Mouse (Mus musculus) forebrain, embryonic 16.5 days (tissue): ENCODE measurements around the gene Olfr56. TPM values are rescaled to one million over a fixed set of nuclear protein-coding genes. Genes with fewer than 3 reads are reported as not detected.
"Not testable (repeated sequence)": the region's sequence is repeated elsewhere in the genome, so short reads cannot be mapped to it uniquely, and the experiment has no call there.

ENCODE experiments used
- ATAC-seq: fragments of 200-750 bp; cut with Nextera tagmentation; 2 replicates; pipeline ENCODE4 v1.8.0; 2017; ENCODE audit warnings: mild to moderate bottlenecking, moderate library complexity
- H3K27ac ChIP-seq: fragments of 300-500 bp; sonication (generic); 2 replicates; pipeline ENCODE4 v1.5.1; 2014; ENCODE audit warnings: low read length, control low read depth
- H3K27me3 ChIP-seq: fragments of 300-500 bp; sonication (generic); replicated peaks from 2 replicates; pipeline ENCODE4 v1.6.1; 2014; ENCODE audit warnings: low read length; ENCODE audit not compliant: control insufficient read depth, insufficient read depth
- H3K36me3 ChIP-seq: fragments of 300-500 bp; sonication (generic); 2 replicates; pipeline ENCODE4 v1.6.1; 2014; ENCODE audit not compliant: control insufficient read depth, insufficient read depth
- H3K4me1 ChIP-seq: fragments of 300-500 bp; sonication (generic); replicated peaks from 2 replicates; pipeline ENCODE4 v1.6.1; 2014; ENCODE audit warnings: low read length; ENCODE audit not compliant: control insufficient read depth, insufficient read depth
- H3K4me2 ChIP-seq: fragments of 300-500 bp; sonication (generic); 2 replicates; pipeline ENCODE4 v1.6.1; 2014; ENCODE audit warnings: mild to moderate bottlenecking, low read length, control low read depth
- H3K4me3 ChIP-seq: fragments of 300-500 bp; sonication (generic); replicated peaks from 2 replicates; pipeline ENCODE4 v1.5.1; 2014; ENCODE audit warnings: mild to moderate bottlenecking, low read length, control low read depth
- H3K9ac ChIP-seq: fragments of 300-500 bp; sonication (generic); replicated peaks from 2 replicates; pipeline ENCODE4 v1.6.1; 2014; ENCODE audit warnings: low read depth, low read length, control low read depth
- H3K9me3 ChIP-seq: fragments of 300-500 bp; sonication (generic); 2 replicates; pipeline ENCODE4 v1.6.1; 2016; ENCODE audit warnings: low read length; ENCODE audit not compliant: control insufficient read depth
- WGBS: fragments of 180-500 bp; shearing (Covaris S2); extraction: QIAGEN DNeasy Blood & Tissue Kit; methylation state at CpG from one replicate; pipeline ENCODE4 v1.1.7; 2014; 5-methylcytosine and 5-hydroxymethylcytosine counted together
- polyA plus RNA-seq: library from polyadenylated mRNA; unstranded; fragments of >200 nt; fragmentation: Nextera tagmentation; extraction: Ambion mirVana; gene quantifications from 2 replicates; pipeline ENCODE4 v1.2.1, GENCODE M21; 2015

Gene Olfr56
- polyA plus RNA-seq, 1 experiment from 2014 or later = not detected

DNA sequence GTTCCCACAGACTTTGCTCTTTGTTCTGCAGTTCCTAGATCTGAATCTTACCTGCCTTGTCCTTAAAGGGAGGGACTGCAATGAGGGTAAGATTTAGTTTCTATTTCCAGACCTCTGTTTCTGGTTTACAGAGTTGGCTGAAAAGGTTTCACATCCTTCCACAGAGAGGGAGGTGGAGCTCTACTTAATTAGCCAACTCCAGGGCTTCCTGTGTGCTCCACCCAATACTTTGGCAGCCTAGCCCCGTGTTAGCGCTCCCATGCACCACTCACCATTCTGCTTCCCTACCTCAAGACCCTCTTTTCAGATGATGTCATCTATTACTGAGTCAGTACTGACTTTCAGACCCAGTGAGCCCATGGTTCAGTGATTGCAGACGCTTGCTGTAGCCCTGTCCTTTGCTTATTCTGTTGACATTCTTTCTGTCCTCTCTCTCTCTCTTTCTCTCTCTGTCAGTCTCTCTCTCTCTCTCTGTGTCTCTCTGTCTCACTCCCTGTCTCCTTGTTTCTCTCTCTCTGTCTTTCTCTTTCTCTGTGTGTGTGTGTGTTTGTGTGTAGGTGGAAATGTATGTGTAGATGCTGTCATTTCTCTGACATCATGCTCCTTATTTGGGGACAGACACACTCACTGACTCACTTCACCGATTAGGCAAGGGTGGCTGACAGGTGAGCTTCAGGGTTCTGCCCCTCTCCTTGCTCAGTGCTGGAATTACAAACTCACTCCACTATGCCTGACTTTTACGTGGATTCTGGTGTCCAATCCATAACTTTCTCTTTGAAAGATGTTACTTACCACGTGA lies 72.6 kb downstream of the Olfr56 start, which contains the start of gene 9930111J21Rik2:
Gene 9930111J21Rik2 (minus strand): TSS at position 150 of the 799 bp plus-strand sequence.
- H3K27me3 ChIP-seq, H3K36me3 ChIP-seq, H3K4me2 ChIP-seq, ATAC-seq, H3K27ac ChIP-seq, H3K9me3 ChIP-seq, H3K4me1 ChIP-seq, H3K9ac ChIP-seq, H3K4me3 ChIP-seq: not testable (repeated sequence)
- 88% methylated on average over 1 of the region's 6 CpGs for WGBS

DNA sequence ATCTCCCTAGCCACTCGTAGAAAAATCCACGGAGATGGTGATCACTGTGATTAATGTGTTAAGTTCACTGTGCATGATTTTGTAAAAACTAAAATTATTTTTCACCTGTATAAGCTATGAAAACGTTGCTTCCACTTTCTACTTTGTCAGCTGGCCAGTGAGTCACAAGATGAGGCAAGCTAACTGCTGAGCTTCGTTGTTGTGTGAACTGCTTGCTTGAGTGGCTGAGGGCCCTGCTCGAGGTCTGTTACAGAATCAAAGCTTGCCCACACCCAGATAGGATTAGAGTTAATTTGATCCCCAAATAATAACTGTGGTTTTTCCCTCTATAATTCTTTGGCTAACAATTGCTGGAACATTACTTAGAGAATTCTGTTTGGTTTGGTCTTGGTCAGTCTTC lies 73.2 kb downstream of the Olfr56 start:
- H3K4me2 ChIP-seq, H3K27me3 ChIP-seq, H3K9me3 ChIP-seq, ATAC-seq, H3K9ac ChIP-seq, H3K4me1 ChIP-seq, H3K27ac ChIP-seq, H3K36me3 ChIP-seq, H3K4me3 ChIP-seq: not testable (repeated sequence)
- WGBS = no CpG with 5 or more reads among the region's 5 CpGs

DNA sequence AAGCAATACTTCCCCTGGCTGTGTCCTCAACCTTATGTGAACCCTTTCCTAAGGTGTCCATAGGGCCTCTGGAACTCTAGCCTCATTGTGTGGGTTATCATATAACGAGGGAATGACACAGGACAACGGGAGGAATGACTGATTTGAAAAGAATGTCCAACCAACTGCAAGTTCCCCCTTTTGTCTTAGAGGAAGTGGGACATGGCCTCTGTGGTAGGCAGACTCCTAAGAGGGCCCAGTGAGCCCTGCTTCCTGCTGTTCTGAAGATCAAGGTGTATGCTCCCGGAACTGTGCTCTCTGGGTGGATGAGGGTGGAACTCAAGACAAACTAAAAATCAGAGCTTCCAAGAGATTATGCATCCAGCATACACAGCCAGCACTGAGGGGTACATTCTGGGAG lies 81.4 kb downstream of the Olfr56 start:
- H3K4me3 ChIP-seq, H3K36me3 ChIP-seq, H3K4me1 ChIP-seq, H3K9me3 ChIP-seq, H3K9ac ChIP-seq, H3K27me3 ChIP-seq, H3K4me2 ChIP-seq, ATAC-seq, H3K27ac ChIP-seq: not testable (repeated sequence)
- 67% methylated on average over 2 of the region's 3 CpGs for whole genome bisulfite sequencing

DNA sequence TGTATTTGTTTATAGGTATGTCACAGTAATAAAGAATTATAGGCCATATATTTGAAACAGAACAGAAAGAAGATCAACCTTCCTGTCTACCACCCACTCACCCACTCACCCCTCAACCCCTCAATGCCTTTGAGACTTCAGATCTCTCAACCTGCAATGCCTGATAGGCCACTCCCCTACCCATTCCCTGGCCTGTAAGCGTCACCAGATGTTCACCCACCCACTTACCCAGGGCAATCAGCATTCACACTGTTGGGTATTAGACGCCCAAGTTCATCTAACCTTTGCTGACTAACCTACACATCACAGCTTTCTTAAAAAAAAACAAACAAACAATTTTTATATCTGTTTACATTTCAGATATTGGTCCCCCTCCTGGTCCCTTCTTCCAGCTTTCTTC lies 83.2 kb downstream of the Olfr56 start:
- not testable (repeated sequence) for H3K36me3 ChIP-seq, ATAC-seq, H3K27ac ChIP-seq, H3K27me3 ChIP-seq, H3K4me1 ChIP-seq, H3K9me3 ChIP-seq, H3K9ac ChIP-seq, H3K4me3 ChIP-seq, H3K4me2 ChIP-seq
- WGBS = 86% methylated on average over 2 of the region's 2 CpGs

DNA sequence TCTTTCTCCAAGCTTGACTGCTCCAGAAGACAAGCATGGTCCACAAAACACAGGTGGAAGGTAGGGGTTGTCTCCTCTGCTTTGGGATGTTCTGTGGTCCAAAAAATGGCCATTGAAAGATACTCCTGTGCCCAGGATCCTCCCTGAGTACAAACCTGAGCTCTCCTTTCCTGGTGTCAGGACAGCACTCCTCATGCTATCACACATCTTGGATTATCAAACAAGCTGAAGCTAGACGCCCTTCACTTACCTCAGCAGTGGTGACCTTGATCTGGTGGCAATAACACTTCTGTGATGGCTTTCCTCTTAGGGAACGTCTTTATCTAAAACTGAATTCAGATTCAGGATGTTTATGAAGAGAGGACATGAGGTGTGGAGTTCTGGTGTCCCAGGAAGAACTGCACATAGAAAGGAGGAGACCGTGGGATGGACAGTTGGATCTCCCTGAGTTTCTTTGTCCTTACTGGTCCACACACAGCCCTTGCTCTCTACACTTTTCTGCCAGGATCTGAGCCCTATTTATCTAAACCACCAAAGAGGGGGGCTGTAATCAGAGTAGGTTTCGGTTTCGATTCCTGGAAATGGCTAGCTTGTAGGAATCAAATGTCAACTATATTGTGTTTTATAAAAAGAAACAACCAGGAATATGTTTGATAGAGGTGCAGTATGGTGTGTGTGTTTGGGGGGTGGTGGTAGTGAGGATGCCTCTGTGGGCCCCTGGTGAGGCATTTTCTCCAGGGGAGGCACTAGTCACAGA lies 85.2 kb downstream of the Olfr56 start, which contains the start of gene Tgtp2:
Gene Tgtp2 (minus strand): TSS at position 494 of the 757 bp plus-strand sequence.
- WGBS = 87% methylated on average over 5 of the region's 5 CpGs

DNA sequence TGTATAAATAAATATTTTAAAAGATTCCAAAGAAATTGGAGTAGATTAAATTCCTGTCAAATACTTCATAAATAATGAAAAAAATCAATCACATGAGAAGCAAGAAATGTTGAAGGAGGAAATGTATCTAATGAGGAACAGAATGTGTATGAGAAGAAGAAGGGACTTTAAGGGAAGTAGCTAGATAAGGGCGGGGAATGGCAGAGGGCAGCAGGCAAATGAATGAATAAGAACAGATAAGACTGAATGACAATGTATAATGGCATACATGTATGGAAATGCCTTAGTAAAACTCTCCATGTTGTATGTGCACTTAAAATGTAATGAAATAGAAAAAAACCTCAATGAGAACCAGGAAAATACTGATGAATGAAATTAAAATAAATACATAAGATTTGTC lies 89.7 kb downstream of the Olfr56 start:
- 94% methylated on average over 1 of the region's 1 CpGs for WGBS

More for the DNA sequence above, 85.2 kb downstream of the Olfr56 start, which contains the start of gene Tgtp2:
- not testable (repeated sequence) for H3K4me2 ChIP-seq, H3K9ac ChIP-seq, H3K27ac ChIP-seq, H3K9me3 ChIP-seq, ATAC-seq, H3K27me3 ChIP-seq, H3K4me1 ChIP-seq, H3K36me3 ChIP-seq, H3K4me3 ChIP-seq

DNA sequence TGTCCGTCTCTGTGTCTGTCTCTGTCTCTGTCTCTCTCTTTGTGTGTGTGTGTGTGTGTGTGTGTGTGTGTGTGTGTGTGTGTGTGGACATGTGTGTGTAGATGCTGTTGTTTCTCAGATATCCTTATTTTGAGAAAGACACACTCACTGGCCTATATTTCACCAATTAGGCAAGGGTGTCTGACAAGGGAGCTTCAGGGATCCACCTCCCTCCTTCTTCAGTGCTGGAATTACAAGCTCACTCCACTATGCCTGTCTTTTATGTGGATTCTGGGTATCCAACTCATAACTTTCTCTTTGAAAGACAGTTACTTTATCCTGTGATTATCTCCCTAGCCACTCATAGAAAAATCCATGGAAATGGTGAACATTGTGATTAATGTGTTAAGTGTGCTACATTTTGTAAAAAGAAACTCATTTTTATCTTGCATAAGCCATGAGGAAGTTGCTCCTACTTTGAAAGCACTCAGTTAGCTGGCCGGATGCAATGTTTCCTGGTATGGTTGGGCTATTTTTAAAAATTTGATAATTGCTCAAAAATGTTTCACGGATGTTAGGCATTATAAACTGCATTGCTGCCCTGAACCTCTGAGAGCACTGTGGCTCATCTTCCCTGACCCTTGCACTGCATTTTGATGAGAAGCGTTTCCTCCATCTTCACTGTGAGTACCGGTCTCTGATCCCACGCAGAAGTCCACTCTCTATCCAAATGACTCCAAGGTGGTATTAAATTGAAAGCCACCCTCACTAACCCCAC lies 97.5 kb downstream of the Olfr56 start, which contains the start of gene Ifi47:
Gene Ifi47 (plus strand): TSS at position 587 of the 757 bp plus-strand sequence.
- H3K9ac ChIP-seq, H3K9me3 ChIP-seq, H3K27me3 ChIP-seq, H3K4me2 ChIP-seq, H3K4me3 ChIP-seq, H3K27ac ChIP-seq, H3K4me1 ChIP-seq, ATAC-seq, H3K36me3 ChIP-seq: not testable (repeated sequence)
- 84% methylated on average over 6 of the region's 6 CpGs for WGBS

More for the DNA sequence above, 89.7 kb downstream of the Olfr56 start:
- Histone ChIP-seq H3K4me2 (no peak overlapping the region), H3K9me3 (no peaks in the 10 kb centered on the region), H3K27ac (no peak overlapping the region), H3K27me3 (no peaks in the 10 kb centered on the region), H3K4me3 (no peak overlapping the region), H3K4me1 (no peaks in the 10 kb centered on the region), H3K36me3 (no peaks in the 10 kb centered on the region), H3K9ac (no peak overlapping the region)
- no peak for ATAC-seq

DNA sequence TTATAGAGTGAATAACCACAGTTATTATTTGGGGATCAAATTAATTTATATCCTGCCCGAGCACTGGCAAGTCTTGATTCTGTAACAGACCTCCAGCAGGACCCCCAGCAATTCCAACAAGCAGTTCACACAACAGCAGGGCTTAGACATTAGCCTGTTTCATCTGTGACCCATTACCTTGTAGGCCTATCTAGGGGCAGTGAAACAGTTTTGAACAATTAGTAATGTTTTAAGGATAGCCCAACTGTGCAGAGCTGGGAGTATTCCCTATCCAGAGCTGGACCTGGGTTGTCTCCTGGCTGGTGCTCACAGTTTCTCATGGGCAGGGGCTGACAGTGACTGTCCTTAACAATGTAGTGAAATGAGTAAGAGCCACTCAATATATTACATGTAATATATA lies 98.3 kb downstream of the Olfr56 start:
- no peak overlapping the region for H3K27ac ChIP-seq
- ATAC-seq = no peak
- no peak overlapping the region for H3K4me3 ChIP-seq
- H3K4me1 ChIP-seq = no peaks in the 10 kb centered on the region
- H3K4me2 ChIP-seq = no peak overlapping the region
- no peaks in the 10 kb centered on the region for H3K27me3 ChIP-seq
- no peak overlapping the region for H3K9ac ChIP-seq
- H3K9me3 ChIP-seq = no peaks in the 10 kb centered on the region
- WGBS = 73% methylated on average over 1 of the region's 1 CpGs
- H3K36me3 ChIP-seq = no peaks in the 10 kb centered on the region

DNA sequence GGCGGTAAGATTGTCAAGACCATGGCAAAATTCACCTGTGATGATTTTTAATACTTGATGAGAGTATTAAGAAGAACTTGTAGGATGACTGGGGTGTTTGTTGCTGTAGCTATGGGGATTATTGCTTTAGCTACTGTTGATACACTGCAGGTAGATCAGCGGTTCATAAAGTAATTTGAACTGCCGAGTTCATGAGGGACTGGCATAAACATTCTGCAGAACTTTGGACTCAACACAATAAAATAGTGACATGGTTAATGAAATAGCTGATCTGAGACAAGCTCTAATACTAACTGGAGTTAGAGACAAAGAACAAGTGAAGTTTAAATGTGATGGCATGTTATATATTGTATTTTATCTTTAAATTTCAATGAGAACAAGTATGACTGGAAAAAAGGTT lies 100.0 kb downstream of the Olfr56 start:
- Histone ChIP-seq H3K9me3 (no peaks in the 10 kb centered on the region), H3K27me3 (no peaks in the 10 kb centered on the region), H3K4me3 (no peak overlapping the region), H3K4me2 (no peak overlapping the region), H3K27ac (no peak overlapping the region), H3K36me3 (no peaks in the 10 kb centered on the region), H3K9ac (no peak overlapping the region), H3K4me1 (no peaks in the 10 kb centered on the region)
- no peak for ATAC-seq
- WGBS = 87% methylated on average over 3 of the region's 3 CpGs
